In the genomic region with DNA sequence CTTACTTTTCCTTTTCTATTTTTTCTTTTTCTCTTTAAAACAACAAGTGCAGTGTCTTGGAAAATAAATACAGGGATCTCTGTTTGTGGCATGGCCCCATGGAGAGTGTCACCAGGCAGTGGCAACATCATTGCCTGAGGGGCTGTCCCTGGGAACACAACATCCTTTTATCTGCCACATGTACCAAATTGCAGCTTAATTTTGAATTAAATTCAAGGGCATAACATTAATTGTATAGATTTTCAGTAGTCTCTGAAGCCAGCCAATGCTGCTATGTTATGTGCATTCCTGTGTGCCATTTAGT, we compare ENCODE assay signal across 11 mouse cellular contexts.
A peak's percentile ranks its signal among the peaks of the same experiment; 100 is the strongest.
DNase-seq lines count a peak whose midpoint lies in the region; ATAC-seq and TF ChIP-seq lines count a peak whose summit lies in the region.
"Had no signal": no experiment of that assay in that cellular context is flagged by ENCODE, and none has a peak within 500 bp of the region (broad histone marks: within the 10 kb centered on the region; RNA-seq: fewer than 3 reads in every experiment).

No protein-coding gene starts in this region.

- H3K9ac ChIP-seq in heart, postnatal 0 days (replicated peaks; ENCODE audit: low read depth, low read length), result no peak overlapping the region
- H3K9ac ChIP-seq in stomach, embryonic 14.5 days (replicated peaks; ENCODE audit: low read depth, low read length), result no peak overlapping the region
- H3K9ac ChIP-seq in stomach, postnatal 0 days (ENCODE audit: low read length), result no peak overlapping the region
- H3K9ac ChIP-seq in intestine, embryonic 16.5 days (ENCODE audit: low read depth, low read length), result no peak overlapping the region

- no peak for ATAC-seq in heart, postnatal 0 days (ENCODE audit: insufficient read depth, low read depth)
- ATAC-seq in stomach, embryonic 14.5 days (ENCODE audit: insufficient number of reproducible peaks, insufficient read depth, low FRiP score, low read depth), result no peak
- no peak for ATAC-seq in stomach, postnatal 0 days (ENCODE audit: low FRiP score, low TSS enrichment)
- no peak for ATAC-seq in intestine, embryonic 16.5 days
- no peak for ATAC-seq in activated CD4-positive, CD25-positive, alpha-beta regulatory T cell, adult 4 months
- ATAC-seq: CD4-positive, CD25-positive, alpha-beta regulatory T cell, adult 4 months had no signal

- no peak for TF ChIP-seq EP300 in heart, postnatal 0 days (IDR thresholded peaks at IDR 0.05; ENCODE audit: low read depth)
- TF ChIP-seq EP300 in stomach, postnatal 0 days (optimal IDR thresholded peaks at IDR 0.05), result no peak

- H3K4me2 ChIP-seq in heart, postnatal 0 days (ENCODE audit: low read depth, low read length), result peak overlapping the region; percentile 67
- peak overlapping the region; percentile 48 for H3K4me2 ChIP-seq in stomach, embryonic 14.5 days (replicated peaks; ENCODE audit: low read depth, low read length)
- no peak overlapping the region for H3K4me2 ChIP-seq in stomach, postnatal 0 days (replicated peaks; ENCODE audit: low read depth)
- peak overlapping the region; percentile 52 for H3K4me2 ChIP-seq in intestine, embryonic 16.5 days (ENCODE audit: low read depth, low read length)

- H3K9me3 ChIP-seq in heart, postnatal 0 days (replicated peaks; ENCODE audit: control insufficient read depth, low read length), result no peaks in the 10 kb centered on the region
- no peaks in the 10 kb centered on the region for H3K9me3 ChIP-seq in stomach, embryonic 14.5 days (ENCODE audit: control insufficient read depth, low read depth, low read length)
- no peaks in the 10 kb centered on the region for H3K9me3 ChIP-seq in stomach, postnatal 0 days (ENCODE audit: control insufficient read depth, low read length)
- H3K9me3 ChIP-seq in intestine, embryonic 16.5 days (ENCODE audit: control insufficient read depth, low read length), result no peaks in the 10 kb centered on the region

- no peak overlapping the region for H3K4me3 ChIP-seq in heart, postnatal 0 days (ENCODE audit: low read depth, low read length)
- 0 out of 2 replicates have a peak overlapping the region, but pooled peaks have one; percentile 33 for H3K4me3 ChIP-seq in stomach, embryonic 14.5 days (ENCODE audit: low read depth, low read length)
- no peak overlapping the region for H3K4me3 ChIP-seq in stomach, postnatal 0 days (ENCODE audit: low read depth, low read length)
- H3K4me3 ChIP-seq in intestine, embryonic 16.5 days (ENCODE audit: low read length), result no peak overlapping the region

- no peaks in the 10 kb centered on the region for H3K4me1 ChIP-seq in heart, postnatal 0 days (ENCODE audit: control insufficient read depth, insufficient read depth)
- H3K4me1 ChIP-seq in stomach, embryonic 14.5 days (ENCODE audit: control insufficient read depth, insufficient read depth, low read length), result 0 out of 2 replicates have a peak, but pooled peaks cover 5% of the 10 kb centered on the region
- H3K4me1 ChIP-seq in stomach, postnatal 0 days (replicated peaks; ENCODE audit: control insufficient read depth, insufficient read depth), result no peaks in the 10 kb centered on the region; the same call in 1 of the 2 replicates
- peaks cover 8% of the 10 kb centered on the region; the same call in 1 of the 2 replicates for H3K4me1 ChIP-seq in intestine, embryonic 16.5 days (ENCODE audit: control insufficient read depth, insufficient read depth, low read length)

- no peaks in the 10 kb centered on the region for H3K27me3 ChIP-seq in heart, postnatal 0 days (ENCODE audit: control insufficient read depth, insufficient read depth, low read length)
- no peaks in the 10 kb centered on the region for H3K27me3 ChIP-seq in stomach, embryonic 14.5 days (ENCODE audit: control insufficient read depth, insufficient read depth, low read length)
- H3K27me3 ChIP-seq in stomach, postnatal 0 days (ENCODE audit: control insufficient read depth, insufficient read depth, low read length), result no peaks in the 10 kb centered on the region
- no peaks in the 10 kb centered on the region for H3K27me3 ChIP-seq in intestine, embryonic 16.5 days (replicated peaks; ENCODE audit: control insufficient read depth, insufficient read depth, low read length)

- no peaks in the 10 kb centered on the region for H3K36me3 ChIP-seq in heart, postnatal 0 days (replicated peaks; ENCODE audit: control insufficient read depth, insufficient read depth, low read length)
- H3K36me3 ChIP-seq in stomach, embryonic 14.5 days (ENCODE audit: control insufficient read depth, insufficient read depth, low read length), result no peaks in the 10 kb centered on the region
- H3K36me3 ChIP-seq in stomach, postnatal 0 days (ENCODE audit: control insufficient read depth, insufficient read depth, low read length), result no peaks in the 10 kb centered on the region
- no peaks in the 10 kb centered on the region for H3K36me3 ChIP-seq in intestine, embryonic 16.5 days (ENCODE audit: control insufficient read depth, insufficient read depth, low read length)

- TF ChIP-seq CTCF in heart, postnatal 0 days (IDR thresholded peaks at IDR 0.05; ENCODE audit: low read depth), result no peak
- no peak for TF ChIP-seq CTCF in stomach, postnatal 0 days (IDR thresholded peaks at IDR 0.05; ENCODE audit: low read depth)

- no peak overlapping the region for H3K27ac ChIP-seq in heart, postnatal 0 days (ENCODE audit: low read depth)
- no peak overlapping the region for H3K27ac ChIP-seq in stomach, embryonic 14.5 days (ENCODE audit: low read length)
- no peak overlapping the region for H3K27ac ChIP-seq in stomach, postnatal 0 days (replicated peaks)
- H3K27ac ChIP-seq in intestine, embryonic 16.5 days (ENCODE audit: low read length), result no peak overlapping the region

- no peak for DNase-seq in heart, postnatal 0 days (ENCODE audit: low spot score)
- no peak for DNase-seq in heart, adult 8-10 months (ENCODE audit: low spot score)
- no peak for DNase-seq in stomach, postnatal 0 days (ENCODE audit: low spot score)
- no peak for DNase-seq in urinary bladder, postnatal 25 days (ENCODE audit: low spot score)
- DNase-seq in cerebellum, postnatal 10 days, result no peak
- DNase-seq: kidney, adult 11 months; lung, adult 2 months had no signal
